Mouse (Mus musculus): ENCODE data around the gene Pax3. TPM values are rescaled to one million over a fixed set of nuclear protein-coding genes. Genes with fewer than 3 reads are reported as not detected.

The Pax3 gene
- not detected for total RNA-seq (2023)

GRCm38 (mm10) chr1:78196751-78197311, at the start of gene Pax3:
Gene Pax3, minus strand, starts transcription at chr1:78197134.

Other genes starting within 250 kb of the Pax3 start
- not detected for gene Sgpp2, start 113.2 kb upstream of the Pax3 start, total RNA-seq (2023)

Measured in monocyte, adult 59 days (primary cell).